Mouse (Mus musculus) WW6 (cell line): ENCODE measurements around the gene Lix1.
A peak's percentile ranks its signal among the peaks of the same experiment; 100 is the strongest.

Experiments
- DNase-seq: peaks from one replicate; pipeline ENCODE4 v3.0.0-alpha.2; 2013; ENCODE audit warnings: low read depth, low spot score

Gene Lix1

GRCm38 (mm10) chr17:17402222-17403004 lies at the start of gene Lix1:
Lix1 (plus strand) TSS chr17:17402672.
- no peak for DNase-seq

- no peak for DNase-seq
Measured at GRCm38 (mm10) chr17:17373550-17373917, 28.9 kb upstream of the Lix1 start.

- peak; percentile 88 for DNase-seq
Measured at GRCm38 (mm10) chr17:17373918-17374910, 28.3 kb upstream of the Lix1 start, which contains the start of gene Riok2. Riok2 (plus strand) TSS chr17:17374309.

GRCm38 (mm10) chr17:17375581-17375980 lies 26.9 kb upstream of the Lix1 start:
- DNase-seq = no peak

GRCm38 (mm10) chr17:17383703-17384102 lies 18.8 kb upstream of the Lix1 start:
- no peak for DNase-seq

GRCm38 (mm10) chr17:17384502-17384901 lies 18.0 kb upstream of the Lix1 start:
- DNase-seq = no peak

- no peak for DNase-seq
Measured at GRCm38 (mm10) chr17:17386117-17386516, 16.4 kb upstream of the Lix1 start.

- no peak for DNase-seq
Measured at GRCm38 (mm10) chr17:17391823-17392222, 10.6 kb upstream of the Lix1 start.

GRCm38 (mm10) chr17:17392863-17393262 lies 9.6 kb upstream of the Lix1 start:
- DNase-seq = no peak

- no peak for DNase-seq
Measured at GRCm38 (mm10) chr17:17393300-17393699, 9.2 kb upstream of the Lix1 start.

- no peak for DNase-seq
Measured at GRCm38 (mm10) chr17:17394336-17394735, 8.1 kb upstream of the Lix1 start.

- DNase-seq = no peak
Measured at GRCm38 (mm10) chr17:17396869-17397268, 5.6 kb upstream of the Lix1 start.

- DNase-seq = no peak
Measured at GRCm38 (mm10) chr17:17398664-17399063, 3.8 kb upstream of the Lix1 start.

GRCm38 (mm10) chr17:17403038-17403437 lies 566 bp downstream of the Lix1 start:
- no peak for DNase-seq

GRCm38 (mm10) chr17:17403578-17404112 lies 1.2 kb downstream of the Lix1 start:
- no peak for DNase-seq

GRCm38 (mm10) chr17:17404811-17405544 lies 2.5 kb downstream of the Lix1 start:
- DNase-seq = no peak

- no peak for DNase-seq
Measured at GRCm38 (mm10) chr17:17405606-17406005, 3.1 kb downstream of the Lix1 start.

GRCm38 (mm10) chr17:17408137-17408536 lies 5.7 kb downstream of the Lix1 start:
- no peak for DNase-seq

GRCm38 (mm10) chr17:17408720-17409478 lies 6.4 kb downstream of the Lix1 start:
- no peak for DNase-seq

GRCm38 (mm10) chr17:17409601-17410000 lies 7.1 kb downstream of the Lix1 start:
- DNase-seq = no peak

GRCm38 (mm10) chr17:17411443-17411842 lies 9.0 kb downstream of the Lix1 start:
- no peak for DNase-seq
